Mouse (Mus musculus) CH12.LX (cell line): ENCODE measurements around the gene Hist1h4h.

ENCODE experiments used
- CTCF ChIP-seq, 2 experiments: IDR thresholded peaks in 1 of 2; conservative IDR thresholded peaks in 1 of 2; 2 replicates each; pipeline ENCODE4 v1.5.1; 2011 to 2012; ENCODE audit warnings: low read depth in 2 of 2, low read length in 2 of 2, improper control_type of control experiment in 1 of 2, inconsistent platforms in 1 of 2, mild to moderate bottlenecking in 1 of 2, moderate library complexity in 1 of 2
- EP300 ChIP-seq: IDR thresholded peaks from 2 replicates; pipeline ENCODE4 v1.6.1; 2011; ENCODE audit warnings: low read length, improper control_type of control experiment
- MYC ChIP-seq: IDR thresholded peaks from 2 replicates; pipeline ENCODE4 v1.6.1; 2011; ENCODE audit warnings: low read depth, mild to moderate bottlenecking, improper control_type of control experiment, low read length
- NRF1 ChIP-seq: IDR thresholded peaks from 2 replicates; pipeline ENCODE4 v1.6.1; 2014; ENCODE audit warnings: low read depth, mild to moderate bottlenecking, inconsistent platforms, low read length, improper control_type of control experiment, moderate library complexity
- PAX5 ChIP-seq: IDR thresholded peaks from 2 replicates; pipeline ENCODE4 v1.6.1; 2012; ENCODE audit warnings: low read length, inconsistent platforms, mixed read lengths
- POLR2A ChIP-seq: IDR thresholded peaks from 2 replicates; pipeline ENCODE4 v1.6.1; 2011; ENCODE audit warnings: low read depth, mild to moderate bottlenecking, improper control_type of control experiment, low read length
- TCF12 ChIP-seq: IDR thresholded peaks from 2 replicates; pipeline ENCODE4 v1.6.1; 2014; ENCODE audit warnings: low read depth, mild to moderate bottlenecking, inconsistent platforms, low read length, improper control_type of control experiment
- USF1 ChIP-seq: IDR thresholded peaks from 2 replicates; pipeline ENCODE4 v1.6.1; 2014; ENCODE audit warnings: low read depth, mild to moderate bottlenecking, inconsistent platforms, low read length, improper control_type of control experiment
- ZNF384 ChIP-seq: IDR thresholded peaks from 2 replicates; pipeline ENCODE4 v1.6.1; 2012; ENCODE audit warnings: low read depth, low read length, improper control_type of control experiment, inconsistent platforms

DNA sequence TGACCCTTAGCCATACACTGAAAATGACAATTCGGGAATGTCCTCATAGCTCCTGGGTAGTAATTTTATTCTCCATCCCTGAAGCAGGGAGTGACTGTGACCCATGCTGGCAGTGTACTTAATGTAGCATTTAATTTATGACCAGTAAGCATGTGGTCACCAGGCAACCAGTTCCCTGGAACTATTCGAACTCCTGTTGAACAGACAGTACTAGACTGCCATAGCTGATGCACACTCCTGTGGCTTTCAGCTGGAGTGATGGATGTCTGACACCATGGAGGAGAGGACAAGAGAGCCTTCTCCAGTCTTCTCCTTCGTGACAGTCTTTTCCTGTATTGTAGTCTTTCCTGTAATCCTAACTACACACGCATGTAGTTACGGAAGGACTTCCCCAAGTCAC, 1.8 kb upstream of the Hist1h4h start:
- no peak for TF ChIP-seq CTCF (conservative IDR thresholded peaks at IDR 0.05 in 1 of 2, IDR thresholded peaks at IDR 0.05 in 1 of 2; ENCODE audit: low read depth in 2 of 2, low read length in 2 of 2)
- TF ChIP-seq EP300: no peak
- TF ChIP-seq USF1: no peak
- no peak for TF ChIP-seq NRF1
- no peak for TF ChIP-seq POLR2A
- TF ChIP-seq MYC: no peak
- TF ChIP-seq TCF12: no peak
- no peak for TF ChIP-seq PAX5
- TF ChIP-seq ZNF384: no peak
